Mouse (Mus musculus) cerebellum, adult 2 months (tissue): ENCODE data around the gene Ulk3.

Source experiments
- CTCF ChIP-seq: fragments of 200-500 bp; IDR thresholded peaks from 2 replicates; pipeline ENCODE4 v1.5.1; 2011; ENCODE audit warnings: low read depth, mild to moderate bottlenecking, control low read depth, low read length, moderate library complexity, borderline replicate concordance; ENCODE audit not compliant: insufficient read depth
- POLR2A ChIP-seq: fragments of 200-500 bp; IDR thresholded peaks from 2 replicates; pipeline ENCODE4 v1.6.1; 2011; ENCODE audit warnings: low read length, control low read depth, borderline replicate concordance; ENCODE audit not compliant: insufficient read depth

DNA sequence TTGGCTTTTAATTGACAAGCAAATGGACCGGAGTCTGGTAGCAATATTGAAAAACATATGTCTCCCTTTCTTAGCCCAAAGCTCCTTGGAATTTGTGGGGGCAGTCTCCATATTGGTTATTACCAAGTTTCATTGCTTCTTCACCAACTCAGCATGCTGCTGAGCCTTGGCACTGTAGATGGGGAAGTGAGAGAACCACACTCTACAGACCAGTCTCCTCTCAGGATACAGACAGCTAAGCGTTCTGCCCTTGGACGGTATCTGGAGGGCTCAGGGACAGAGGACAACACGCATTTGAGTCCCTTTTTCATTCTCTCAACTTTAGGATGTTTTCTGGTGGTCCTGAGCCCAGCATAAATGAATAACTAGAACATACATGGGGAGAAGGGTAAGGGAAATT is 30.6 kb upstream of the Ulk3 start:
- TF ChIP-seq POLR2A: no peak
- TF ChIP-seq CTCF: no peak
